Mouse (Mus musculus) A20 (cell line): ENCODE data around the gene Cyp2a22.
"Not testable (repeated sequence)": the region's sequence is repeated elsewhere in the genome, so short reads cannot be mapped to it uniquely, and the experiment has no call there.

ENCODE experiments used
- DNase-seq: peaks from one replicate; pipeline ENCODE4 v3.0.0-alpha.2; 2011; ENCODE audit warnings: low read depth, low spot score

Cyp2a22 gene

GRCm38 (mm10) chr7:26939262-26939661 lies at the start of gene Cyp2a22:
Gene Cyp2a22 (minus strand): TSS chr7:26939384.
- DNase-seq, result no peak

- DNase-seq, result not testable (repeated sequence)
These were observed 44.0 kb upstream of the Cyp2a22 start for GRCm38 (mm10) chr7:26983151-26983550.

GRCm38 (mm10) chr7:26982551-26982950 lies 43.4 kb upstream of the Cyp2a22 start:
- DNase-seq, result no peak

GRCm38 (mm10) chr7:26981937-26982336 lies 42.8 kb upstream of the Cyp2a22 start:
- DNase-seq, result not testable (repeated sequence)

DNA sequence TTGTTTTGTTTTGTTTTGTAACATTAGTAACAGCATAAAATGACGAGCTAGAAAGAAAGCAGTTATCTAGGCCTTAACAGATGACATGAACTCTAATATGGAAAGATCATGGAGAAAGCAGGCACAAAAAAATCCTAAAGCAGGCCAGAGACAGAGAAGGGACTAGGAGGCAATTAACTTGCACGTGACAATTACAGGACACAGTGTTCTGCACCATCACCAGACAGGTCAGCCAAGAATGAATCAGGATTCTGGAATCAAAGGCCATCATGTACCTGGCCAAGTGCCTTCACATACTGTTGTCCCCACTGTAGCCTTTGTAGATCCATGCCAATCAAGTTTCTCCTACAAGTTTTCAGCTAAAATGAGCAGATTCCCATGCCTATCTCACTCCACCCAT lies 42.3 kb upstream of the Cyp2a22 start:
- not testable (repeated sequence) for DNase-seq

- DNase-seq, result not testable (repeated sequence)
These were observed 23.2 kb upstream of the Cyp2a22 start for GRCm38 (mm10) chr7:26962371-26962770.

DNA sequence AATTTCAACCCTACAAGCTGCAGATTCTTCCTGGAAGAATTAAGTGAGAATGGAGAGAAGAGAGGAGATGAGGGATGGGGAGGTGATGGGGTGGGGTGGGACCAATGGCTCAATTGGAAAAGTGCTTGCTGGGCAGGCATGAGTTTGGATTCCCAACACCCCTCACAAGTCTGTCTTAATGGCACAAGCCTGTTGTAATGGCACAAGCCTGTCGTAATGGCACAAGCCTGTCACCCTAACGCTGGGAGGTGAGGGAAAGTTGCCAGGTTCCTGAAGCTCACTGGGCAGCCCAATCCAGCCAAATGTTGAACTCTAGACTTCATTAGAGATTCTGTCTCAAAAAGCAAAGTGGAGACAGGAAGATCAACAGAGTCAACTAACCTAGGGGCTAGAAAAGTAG lies 14.1 kb upstream of the Cyp2a22 start:
- not testable (repeated sequence) for DNase-seq

DNA sequence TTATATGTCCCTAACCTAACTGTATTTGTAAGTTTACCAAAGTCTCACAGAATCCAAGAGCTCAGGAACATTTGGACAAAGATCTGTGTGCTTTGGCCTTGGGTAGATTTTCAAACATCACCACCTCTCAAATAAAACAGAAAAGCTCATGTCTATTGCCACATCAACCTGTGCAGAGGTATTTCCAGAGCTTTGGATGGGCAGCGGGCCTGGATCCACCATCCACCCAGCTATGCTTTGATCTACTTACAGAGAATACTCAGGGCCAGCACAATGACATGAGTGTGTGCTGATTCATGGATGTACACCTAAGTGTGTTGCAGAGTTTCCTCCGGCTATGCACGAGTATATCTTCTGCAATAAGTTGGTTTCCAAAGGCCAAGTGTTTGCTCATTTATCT lies 13.5 kb upstream of the Cyp2a22 start:
- DNase-seq, result not testable (repeated sequence)

DNA sequence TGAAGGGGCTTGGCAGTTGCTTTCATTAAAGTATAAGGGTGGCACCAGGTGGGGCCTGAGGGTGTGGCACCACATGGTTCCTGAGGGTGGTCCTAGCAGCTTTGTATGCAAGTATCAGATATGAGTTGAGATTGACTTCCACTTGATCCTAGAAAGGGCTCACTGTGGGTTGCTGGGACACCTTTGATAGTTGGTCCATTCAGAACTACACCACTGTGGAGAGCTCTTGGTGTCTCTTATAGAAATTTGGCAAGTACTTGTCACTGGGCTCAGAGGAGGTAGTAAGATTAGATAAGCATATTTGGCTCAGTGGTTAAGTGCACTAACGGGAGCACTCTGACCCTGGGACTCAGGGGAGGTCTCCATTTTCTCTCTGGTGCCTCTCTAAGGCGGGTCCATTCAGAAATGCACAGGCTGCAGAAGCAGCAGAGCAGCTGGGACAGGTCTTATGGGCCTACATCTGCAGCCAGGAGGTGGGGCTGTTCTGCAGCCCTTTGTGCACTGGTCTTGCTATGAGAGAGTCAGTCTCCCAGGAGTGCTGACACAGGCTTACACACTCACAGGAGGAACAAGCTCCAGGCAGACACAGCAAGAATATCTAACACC lies 2.2 kb upstream of the Cyp2a22 start:
- not testable (repeated sequence) for DNase-seq

- DNase-seq, result not testable (repeated sequence)
These were observed 22.1 kb downstream of the Cyp2a22 start for GRCm38 (mm10) chr7:26917114-26917513.
